In genomic region chr8:120487729-120488510, GRCm38 (mm10) we compare ENCODE assay signal across 8 mouse cellular contexts.
A peak's percentile ranks its signal among the peaks of the same experiment; 100 is the strongest.
DNase-seq lines count a peak whose midpoint lies in the region; ATAC-seq and TF ChIP-seq lines count a peak whose summit lies in the region.

No protein-coding gene starts in this region.

- peak overlapping the region; percentile 99 for H3K27ac ChIP-seq in MEL (ENCODE audit: control insufficient read depth, low read depth, low read length)
- H3K27ac ChIP-seq in forebrain, embryonic 11.5 days (ENCODE audit: low read depth, low read length): peak overlapping the region; percentile 100
- peak overlapping the region; percentile 88 for H3K27ac ChIP-seq in lung, postnatal 0 days (ENCODE audit: low read length)

- H3K9ac ChIP-seq in MEL (ENCODE audit: control insufficient read depth, low read depth, low read length, poor library complexity, severe bottlenecking): peak overlapping the region; percentile 89
- H3K9ac ChIP-seq in forebrain, embryonic 11.5 days (ENCODE audit: low read length): peak overlapping the region; percentile 95
- peak overlapping the region; percentile 65 for H3K9ac ChIP-seq in lung, postnatal 0 days (replicated peaks; ENCODE audit: low read depth)

- peak; percentile 29 to 94; a peak in 3 of 4 replicates for TF ChIP-seq EP300 in MEL (IDR thresholded peaks at IDR 0.05; ENCODE audit: low read depth in 1 of 2, low read length in 2 of 2)
- TF ChIP-seq EP300 in lung, postnatal 0 days (IDR thresholded peaks at IDR 0.05): no peak

- ATAC-seq in forebrain, embryonic 11.5 days (replicated peaks; ENCODE audit: low FRiP score): peak; percentile 67
- peak; percentile 58 for ATAC-seq in lung, postnatal 0 days

- peak overlapping the region; percentile 85 to 93 for H3K4me3 ChIP-seq in MEL (ENCODE audit: control insufficient read depth in 1 of 2, insufficient read depth in 1 of 2, low read depth in 2 of 2, low read length in 2 of 2)
- H3K4me3 ChIP-seq in forebrain, embryonic 11.5 days (ENCODE audit: low read depth, low read length): peak overlapping the region; percentile 87
- H3K4me3 ChIP-seq in lung, postnatal 0 days (ENCODE audit: low read depth, low read length): peak overlapping the region; percentile 80

- peaks cover 3 to 26% of the 10 kb centered on the region in 2 experiments for H3K4me1 ChIP-seq in MEL (ENCODE audit: control insufficient read depth in 1 of 2, insufficient read depth in 2 of 2, low read length in 2 of 2)
- H3K4me1 ChIP-seq in forebrain, embryonic 11.5 days (replicated peaks; ENCODE audit: control insufficient read depth, insufficient read depth, low read length): peaks cover 54% of the 10 kb centered on the region
- peaks cover 23% of the 10 kb centered on the region for H3K4me1 ChIP-seq in lung, postnatal 0 days (ENCODE audit: insufficient read depth, low read depth, low read length)

- H3K9me3 ChIP-seq in MEL (replicated peaks; ENCODE audit: insufficient read depth, low read length): no peaks in the 10 kb centered on the region
- no peaks in the 10 kb centered on the region for H3K9me3 ChIP-seq in forebrain, embryonic 11.5 days (ENCODE audit: control insufficient read depth, low read length)
- H3K9me3 ChIP-seq in lung, postnatal 0 days (ENCODE audit: low read length): no peaks in the 10 kb centered on the region

- intact Hi-C loops in heart, postnatal 36 days (cut with DNase I): loop anchor here (2.0 to 5.0 kb wide), 4 partner anchors 13 to 126 kb away; no protein-coding TSS in a partner anchor

- no peaks in the 10 kb centered on the region for H3K27me3 ChIP-seq in MEL (ENCODE audit: control insufficient read depth in 1 of 2, insufficient read depth in 2 of 2, low read length in 2 of 2)
- peaks cover 2% of the 10 kb centered on the region for H3K27me3 ChIP-seq in forebrain, embryonic 11.5 days (ENCODE audit: control insufficient read depth, insufficient read depth, low read length)
- no peaks in the 10 kb centered on the region for H3K27me3 ChIP-seq in lung, postnatal 0 days (replicated peaks; ENCODE audit: insufficient read depth, low read length)

- H3K36me3 ChIP-seq in MEL (ENCODE audit: control insufficient read depth in 1 of 2, insufficient read depth in 2 of 2, low read length in 2 of 2): peaks cover 0 to 13% of the 10 kb centered on the region in 2 experiments; a peak in 2 of 4 replicates
- H3K36me3 ChIP-seq in forebrain, embryonic 11.5 days (ENCODE audit: control insufficient read depth, insufficient read depth, low read length): no peaks in the 10 kb centered on the region
- no peaks in the 10 kb centered on the region for H3K36me3 ChIP-seq in lung, postnatal 0 days (ENCODE audit: insufficient read depth, low read length)

- peak; percentile 68 to 76 for TF ChIP-seq POLR2A in MEL (IDR thresholded peaks at IDR 0.05; ENCODE audit: control insufficient read depth in 1 of 2, insufficient read depth in 1 of 2, low read depth in 1 of 2, low read length in 2 of 2, poor library complexity in 1 of 2)

- H3K79me2 ChIP-seq in MEL (ENCODE audit: control insufficient read depth, insufficient read depth, low read length, poor library complexity): peaks cover 68% of the 10 kb centered on the region

- DNase-seq in MEL (ENCODE audit: low read depth, low spot score): peak; percentile 97
- peak; percentile 73 for DNase-seq in c-Kit-positive CD71-positive TER-119-negative erythroid progenitor cells, embryonic 14.5 days (ENCODE audit: low read depth)
- peak; percentile 92 for DNase-seq in forebrain, embryonic 11.5 days (ENCODE audit: low spot score)
- DNase-seq in heart, postnatal 36 days: peak; percentile 69 to 83
- DNase-seq in layer of hippocampus, postnatal 10 days (ENCODE audit: low spot score in 2 of 2): peak; percentile 72 to 81
- DNase-seq in lung, postnatal 0 days (ENCODE audit: low spot score): peak; percentile 76
- peak; percentile 81 for DNase-seq in retina, embryonic 14.5 days (ENCODE audit: low spot score)
- DNase-seq in thymus, postnatal 36 days: peak; percentile 80 to 83

- no peak for TF ChIP-seq RAD21 in MEL (IDR thresholded peaks at IDR 0.05; ENCODE audit: low read depth, low read length)

- no peak for TF ChIP-seq CTCF in MEL (IDR thresholded peaks at IDR 0.05 in 2 of 3, conservative IDR thresholded peaks at IDR 0.05 in 1 of 3; ENCODE audit: control insufficient read depth in 1 of 3, insufficient read depth in 1 of 3, low read depth in 2 of 3, low read length in 3 of 3, poor library complexity in 1 of 3, severe bottlenecking in 1 of 3)
- TF ChIP-seq CTCF in lung, postnatal 0 days (IDR thresholded peaks at IDR 0.05): no peak

- 0% methylated on average over 48 of the region's 55 CpGs for WGBS in forebrain, embryonic 11.5 days
- WGBS in lung, postnatal 0 days: under 1% methylated on average over 47 of the region's 55 CpGs

- H3K4me2 ChIP-seq in forebrain, embryonic 11.5 days (ENCODE audit: low read depth, low read length, severe bottlenecking): peak overlapping the region; percentile 97
- peak overlapping the region; percentile 99 for H3K4me2 ChIP-seq in lung, postnatal 0 days (replicated peaks; ENCODE audit: low read depth, low read length)

TF ChIP-seq in MEL, 35 proteins besides CTCF, POLR2A, EP300 and RAD21:
- peak; percentile 26; the same call in 1 of the 2 replicates for TF ChIP-seq MAX (IDR thresholded peaks at IDR 0.05; ENCODE audit: low read length)
- TF ChIP-seq MYB (IDR thresholded peaks at IDR 0.05; ENCODE audit: low read depth, low read length): peak; percentile 50; the same call in 1 of the 2 replicates
- TF ChIP-seq MYC (IDR thresholded peaks at IDR 0.05; ENCODE audit: low read depth, low read length): no peak
- no peak for TF ChIP-seq POLR2AphosphoS5 (IDR thresholded peaks at IDR 0.05; ENCODE audit: borderline replicate concordance, low read depth, low read length)
- peak; percentile 2; the same call in 1 of the 2 replicates for TF ChIP-seq ZMIZ1 (IDR thresholded peaks at IDR 0.05; ENCODE audit: low read depth, low read length)
- TF ChIP-seq GATA1 (IDR thresholded peaks at IDR 0.05; ENCODE audit: low read depth, low read length): peak; percentile 53; the same call in 1 of the 2 replicates
- no peak for TF ChIP-seq NRF1 (IDR thresholded peaks at IDR 0.05; ENCODE audit: insufficient read depth, low read depth, low read length, poor library complexity, severe bottlenecking)
- peak; percentile 31; the same call in 1 of the 2 replicates for TF ChIP-seq SMC3 (IDR thresholded peaks at IDR 0.05; ENCODE audit: low read depth, low read length)
- TF ChIP-seq GABPA (IDR thresholded peaks at IDR 0.05; ENCODE audit: low read depth, low read length): no peak
- TF ChIP-seq ETS1 (IDR thresholded peaks at IDR 0.05; ENCODE audit: low read depth, low read length): peak; percentile 91
- TF ChIP-seq POLR2AphosphoS2 (IDR thresholded peaks at IDR 0.05; ENCODE audit: low read length): peak; percentile 72; the same call in 1 of the 2 replicates
- TF ChIP-seq JUND (IDR thresholded peaks at IDR 0.05; ENCODE audit: low read depth, low read length): no peak
- peak; percentile 72; the same call in 1 of the 2 replicates for TF ChIP-seq RCOR1 (IDR thresholded peaks at IDR 0.05; ENCODE audit: low read depth, low read length)
- TF ChIP-seq TCF12 (IDR thresholded peaks at IDR 0.05; ENCODE audit: low read depth, low read length): peak; percentile 89
- TF ChIP-seq CHD2 (IDR thresholded peaks at IDR 0.05; ENCODE audit: low read length): peak; percentile 89
- peak; percentile 94 for TF ChIP-seq SIN3A (IDR thresholded peaks at IDR 0.05; ENCODE audit: low read length)
- TF ChIP-seq ZNF384 (IDR thresholded peaks at IDR 0.05; ENCODE audit: low read depth, low read length): no peak
- peak; percentile 53; the same call in 1 of the 2 replicates for TF ChIP-seq ELF1 (IDR thresholded peaks at IDR 0.05; ENCODE audit: low read depth, low read length)
- peak; percentile 23; the same call in 1 of the 2 replicates for TF ChIP-seq TAL1 (IDR thresholded peaks at IDR 0.05; ENCODE audit: low read length)
- peak; percentile 78 for TF ChIP-seq BHLHE40 (IDR thresholded peaks at IDR 0.05; ENCODE audit: borderline replicate concordance, low read depth, low read length)
- no peak for TF ChIP-seq USF2 (IDR thresholded peaks at IDR 0.05; ENCODE audit: borderline replicate concordance in 1 of 2, insufficient read depth in 1 of 2, low read depth in 1 of 2, low read length in 2 of 2)
- no peak for TF ChIP-seq UBTF (IDR thresholded peaks at IDR 0.05; ENCODE audit: borderline replicate concordance, insufficient read depth, low read depth, low read length)
- peak; percentile 28; the same call in 1 of the 2 replicates for TF ChIP-seq USF1 (IDR thresholded peaks at IDR 0.05; ENCODE audit: low read depth, low read length)
- peak; percentile 60 for TF ChIP-seq MXI1 (IDR thresholded peaks at IDR 0.05; ENCODE audit: low read depth, low read length)
- TF ChIP-seq E2F4 (IDR thresholded peaks at IDR 0.05; ENCODE audit: borderline replicate concordance, low read depth, low read length): no peak
- TF ChIP-seq MEF2A (IDR thresholded peaks at IDR 0.05; ENCODE audit: extremely low read depth, insufficient replicate concordance, low read depth, low read length, poor library complexity, severe bottlenecking): no peak
- TF ChIP-seq NELFE (IDR thresholded peaks at IDR 0.05; ENCODE audit: low read depth, low read length): peak; percentile 69
- TF ChIP-seq TBP (IDR thresholded peaks at IDR 0.05; ENCODE audit: low read depth, low read length): peak; percentile 46
- peak; percentile 63 for TF ChIP-seq HCFC1 (IDR thresholded peaks at IDR 0.05; ENCODE audit: low read depth, low read length)
- no peak; the same call in 1 of the 2 replicates for TF ChIP-seq CHD1 (IDR thresholded peaks at IDR 0.05; ENCODE audit: low read depth, low read length)
- no peak for TF ChIP-seq ZKSCAN1 (IDR thresholded peaks at IDR 0.05; ENCODE audit: low read depth, low read length)
- peak; percentile 27; the same call in 1 of the 2 replicates for TF ChIP-seq ZC3H11A (IDR thresholded peaks at IDR 0.05; ENCODE audit: low read depth, low read length)
- no peak; the same call in 1 of the 2 replicates for TF ChIP-seq KAT2A (conservative IDR thresholded peaks at IDR 0.05; ENCODE audit: low read depth, low read length)
- peak; percentile 66; the same call in 1 of the 2 replicates for TF ChIP-seq MAFK (IDR thresholded peaks at IDR 0.05; ENCODE audit: borderline replicate concordance, low read depth, low read length)
- TF ChIP-seq MAZ (IDR thresholded peaks at IDR 0.05; ENCODE audit: low read depth, low read length): peak; percentile 100

Comparison
In these comparisons a context has a peak if more than half of its experiments do, and no peak if none do; other contexts are left out.
1. Peak in every context shown above with its lines: DNase-seq, ATAC-seq, H3K4me3 ChIP-seq and H3K27ac ChIP-seq.